Mouse (Mus musculus): ENCODE measurements around the gene Ankrd13a. TPM values are rescaled to one million over a fixed set of nuclear protein-coding genes. Genes with fewer than 3 reads are reported as not detected.
"Not testable (repeated sequence)": the region's sequence is repeated elsewhere in the genome, so short reads cannot be mapped to it uniquely, and the experiment has no call there.

Gene Ankrd13a
- total RNA-seq, 4 experiments from 2014 or later: 39.5 to 52.2 (median 45.9) TPM

- no peak for DNase-seq (ENCODE audit: low spot score in 2 of 2)
Measured at GRCm38 (mm10) chr5:114825978-114826691, 51.7 kb downstream of the Ankrd13a start.

GRCm38 (mm10) chr5:114827427-114827826 is 53.0 kb downstream of the Ankrd13a start:
- no peak for DNase-seq (ENCODE audit: low spot score in 2 of 2)

DNA sequence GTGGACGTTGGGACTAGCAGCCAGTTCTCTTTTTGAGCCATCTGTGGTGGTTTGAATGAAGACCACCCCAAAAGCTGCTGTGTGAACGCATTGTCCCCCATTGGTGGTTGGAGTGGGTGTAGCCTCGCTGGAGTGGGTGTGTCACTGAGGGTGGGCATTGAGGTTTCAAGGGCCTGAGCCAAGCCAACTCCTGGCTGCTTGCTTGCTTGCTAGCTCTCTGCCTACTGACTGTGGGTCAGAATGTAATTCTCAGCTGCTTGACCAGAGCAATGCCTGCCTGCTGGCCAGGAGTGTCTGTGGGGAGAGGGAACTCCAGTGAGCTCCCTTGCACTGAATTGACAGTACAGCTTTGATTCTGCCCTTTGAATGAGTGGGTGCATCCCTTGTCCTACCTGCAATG is 55.3 kb downstream of the Ankrd13a start:
- DNase-seq (ENCODE audit: low spot score in 2 of 2): no peak

DNA sequence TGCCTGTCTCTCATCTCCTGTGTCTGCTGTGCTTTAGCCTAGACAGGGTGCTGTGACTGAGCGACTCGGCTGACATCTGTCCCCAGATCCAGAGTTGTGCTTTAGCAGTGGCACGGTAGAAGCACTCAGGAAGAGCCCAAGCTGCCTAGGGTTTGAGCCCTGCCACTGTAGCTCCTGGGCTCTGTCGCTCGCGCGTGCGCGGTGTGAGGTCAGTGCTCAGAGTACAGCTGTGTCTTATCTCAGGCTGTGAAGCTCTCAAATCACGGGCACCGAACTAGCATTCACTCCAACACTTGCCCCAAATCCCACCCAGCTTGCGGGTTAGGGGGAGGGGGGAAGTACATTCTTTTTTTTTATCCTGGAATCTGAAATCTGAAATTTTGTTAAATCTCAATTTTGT is 62.4 kb downstream of the Ankrd13a start:
- DNase-seq (ENCODE audit: low spot score in 2 of 2): no peak

- DNase-seq (ENCODE audit: low spot score in 2 of 2): not testable (repeated sequence)
Measured at GRCm38 (mm10) chr5:114840481-114840880, 66.0 kb downstream of the Ankrd13a start.

GRCm38 (mm10) chr5:114842155-114842554 is 67.7 kb downstream of the Ankrd13a start:
- DNase-seq (ENCODE audit: low spot score in 2 of 2): not testable (repeated sequence)

- DNase-seq (ENCODE audit: low spot score in 2 of 2): no peak
Measured at GRCm38 (mm10) chr5:114842674-114843073, 68.2 kb downstream of the Ankrd13a start.

GRCm38 (mm10) chr5:114844371-114844770 is 69.9 kb downstream of the Ankrd13a start:
- DNase-seq (ENCODE audit: low spot score in 2 of 2): not testable (repeated sequence)

DNA sequence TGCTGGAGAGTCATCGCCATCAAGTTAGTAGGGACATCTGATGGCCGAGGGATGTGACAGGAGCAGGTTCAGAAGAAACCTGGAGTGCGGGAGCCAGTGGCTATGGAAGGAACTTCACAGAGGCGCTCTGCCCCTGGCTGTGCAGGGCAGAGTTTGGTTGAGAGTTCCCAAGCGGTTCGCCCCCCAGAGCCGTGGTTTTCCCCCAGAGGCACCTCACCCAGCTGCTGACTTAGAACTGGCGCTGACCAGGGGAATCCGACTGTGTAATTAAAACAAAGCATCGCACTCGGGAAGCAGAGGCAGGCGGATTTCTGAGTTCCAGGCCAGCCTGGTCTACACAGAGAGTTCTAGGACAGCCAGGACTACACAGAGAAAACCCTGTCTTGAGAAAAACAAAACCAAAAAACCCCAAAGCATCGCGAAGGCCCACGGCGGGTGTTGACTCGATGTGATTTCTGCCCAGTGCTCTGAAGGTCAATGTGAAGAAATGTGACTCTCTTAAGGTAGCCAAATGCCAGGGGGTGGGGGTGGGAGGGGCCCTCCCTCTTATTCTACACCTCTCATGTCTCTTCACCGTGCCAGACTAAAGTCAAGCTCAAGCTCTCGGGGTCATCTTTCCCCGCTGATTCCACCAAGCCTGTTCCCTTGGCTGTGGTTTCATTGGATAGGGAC is 77.2 kb downstream of the Ankrd13a start:
- no peak for DNase-seq (ENCODE audit: low spot score in 2 of 2)

DNA sequence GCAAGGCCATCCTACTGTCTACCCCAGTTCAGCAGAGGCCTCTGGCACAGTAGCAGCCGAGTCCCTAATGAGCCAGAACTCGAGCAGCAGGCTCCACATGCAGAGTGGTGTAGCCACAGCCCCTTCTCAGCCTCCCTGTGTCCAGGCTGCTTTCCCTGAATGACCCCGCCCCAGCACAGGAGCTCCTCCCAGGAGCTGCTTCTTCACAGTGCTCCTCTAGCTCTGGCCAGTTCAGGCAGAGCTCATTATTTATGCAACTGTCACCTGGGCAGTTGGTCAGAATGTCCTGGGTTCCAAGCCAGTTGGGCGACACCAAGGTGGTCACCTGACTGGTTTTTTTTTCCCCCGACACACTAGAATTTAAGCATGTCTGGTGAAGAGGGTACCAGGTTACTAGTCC is 78.9 kb downstream of the Ankrd13a start, which contains the start of gene 4930519G04Rik:
4930519G04Rik (plus strand) TSS at position 301 of the 400 bp plus-strand sequence.
- DNase-seq (ENCODE audit: low spot score in 2 of 2): not testable (repeated sequence)

Small RNA genes within 50 kb of the gene (microRNA-seq; reads per million reads assigned to microRNA genes)
- 6.6 to 10.5 reads per million in 2 experiments for gene Mir6240

Other genes with a start within 250 kb of the Ankrd13a start
- 10 to 100 TPM in 3 of 4 experiments, 1 to 10 TPM in 1; 8.6 to 12.8 (median 11.6) TPM for gene Fam222a, start 206.7 kb upstream of the Ankrd13a start, total RNA-seq (2022)
- gene Trpv4, start 116.3 kb upstream of the Ankrd13a start, total RNA-seq (2022): 1 to 10 TPM; 1.1 to 2.4 (median 1.5) TPM
- gene Gltp, start 83.7 kb upstream of the Ankrd13a start, total RNA-seq (2022): 10 to 100 TPM; 33.0 to 39.0 (median 35.4) TPM
- gene Tchp, start 66.9 kb upstream of the Ankrd13a start, total RNA-seq (2022): 10 to 100 TPM; 10.7 to 18.7 (median 13.2) TPM
- 10 to 100 TPM; 50.4 to 53.8 (median 52.0) TPM for gene Git2, start 840 bp downstream of the Ankrd13a start, total RNA-seq (2022)
- 100 to 1,000 TPM; 142 to 159 (median 153) TPM for gene 1500011B03Rik, start 48.8 kb downstream of the Ankrd13a start, total RNA-seq (2022)
- not detected for gene 4930519G04Rik, start 79.0 kb downstream of the Ankrd13a start, total RNA-seq (2022)
- gene Gm9936, start 84.0 kb downstream of the Ankrd13a start, total RNA-seq (2022): 1 to 10 TPM in 1 of 4 experiments, under 1 TPM in 3; 0.57 to 1.1 (median 0.83) TPM
- 1 to 10 TPM; 2.3 to 6.1 (median 3.9) TPM for gene Oasl2, start 122.3 kb downstream of the Ankrd13a start, total RNA-seq (2022)
- gene Oasl1, start 148.6 kb downstream of the Ankrd13a start, total RNA-seq (2022): under 1 TPM in 2 of 4 experiments, not detected in 2; 0.35 to 0.68 TPM
- 100 to 1,000 TPM; 192 to 228 (median 217) TPM for gene 2210016L21Rik, start 167.5 kb downstream of the Ankrd13a start, total RNA-seq (2022)
- gene Hnf1a, start 196.4 kb downstream of the Ankrd13a start, total RNA-seq (2022): not detected
- 10 to 100 TPM; 83.7 to 90.3 (median 85.0) TPM for gene Sppl3, start 236.5 kb downstream of the Ankrd13a start, total RNA-seq (2022)